Mouse (Mus musculus): ENCODE data around the gene Celf3. TPM values are rescaled to one million over a fixed set of nuclear protein-coding genes. Genes with fewer than 3 reads are reported as not detected.
A peak's percentile ranks its signal among the peaks of the same experiment; 100 is the strongest.

Celf3 gene
- polyA plus RNA-seq (2015; fragmentation: Nextera tagmentation; extraction: Ambion mirVana): 396 and 399 TPM in 2 replicates

DNA sequence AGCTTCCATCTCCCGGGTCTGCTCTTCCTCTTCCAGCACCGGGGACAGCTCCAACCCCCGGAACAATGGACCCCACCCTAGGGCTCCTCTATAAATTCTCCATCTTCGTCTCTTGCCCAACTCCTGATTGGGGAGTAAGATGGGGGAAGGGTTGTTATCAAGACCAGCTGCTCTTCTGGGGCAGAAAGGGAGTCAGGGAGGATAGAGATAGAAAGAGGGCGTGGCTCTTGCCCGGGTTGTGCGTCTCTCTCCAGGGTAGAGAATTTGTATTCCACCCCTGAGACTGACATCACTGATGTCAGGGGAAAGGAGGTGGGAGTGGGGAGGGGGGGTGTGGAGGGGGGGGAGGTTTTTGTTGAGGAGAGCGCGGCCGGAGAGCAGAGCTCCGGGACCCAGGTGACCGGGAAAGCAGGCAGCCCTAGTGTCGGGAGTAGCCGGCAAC is at the start of gene Celf3:
Gene Celf3, plus strand, starts transcription at position 315 of the 442 bp plus-strand sequence.
- Histone ChIP-seq H3K36me3 (peaks cover 24% of the 10 kb centered on the region), H3K4me2 (replicated peaks) (peak within 1 kb of the TSS; percentile 98), H3K4me3 (replicated peaks) (peak within 1 kb of the TSS; percentile 79), H3K27me3 (no peaks in the 10 kb centered on the region), H3K9me3 (no peaks in the 10 kb centered on the region), H3K9ac (replicated peaks) (peak within 1 kb of the TSS; percentile 97), H3K27ac (peak within 1 kb of the TSS; percentile 95), H3K4me1 (replicated peaks) (peaks cover 73% of the 10 kb centered on the region)
- 0% methylated on average over 13 of the region's 14 CpGs for WGBS
- peak; percentile 92 for ATAC-seq

DNA sequence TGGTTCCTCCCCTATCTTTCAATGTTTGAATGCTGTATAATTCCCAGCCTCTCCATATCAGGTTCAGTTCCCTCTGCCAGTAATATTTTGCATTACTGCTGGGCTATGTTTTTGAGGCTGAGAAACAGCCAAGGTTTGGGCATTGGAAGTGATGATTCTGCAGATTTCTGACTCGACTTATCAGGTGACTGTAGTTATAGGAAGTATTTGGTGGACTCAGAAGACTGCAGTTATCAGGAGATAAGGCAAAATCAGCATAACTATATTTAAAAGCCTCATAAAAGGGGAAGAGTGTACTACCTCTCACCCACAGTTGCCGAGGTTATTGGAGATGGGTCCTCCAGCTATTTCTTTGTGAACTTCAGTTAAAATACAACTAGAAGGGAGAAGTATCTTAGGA is 47.1 kb upstream of the Celf3 start:
- H3K27me3 ChIP-seq: no peaks in the 10 kb centered on the region
- peaks cover 49% of the 10 kb centered on the region for H3K36me3 ChIP-seq
- no peaks in the 10 kb centered on the region for H3K9me3 ChIP-seq
- 86% methylated on average over 2 of the region's 2 CpGs for WGBS
- no peak overlapping the region for H3K27ac ChIP-seq
- H3K4me1 ChIP-seq (replicated peaks): no peaks in the 10 kb centered on the region
- no peak overlapping the region for H3K4me3 ChIP-seq (replicated peaks)
- no peak for ATAC-seq
- H3K4me2 ChIP-seq (replicated peaks): no peak overlapping the region
- no peak overlapping the region for H3K9ac ChIP-seq (replicated peaks)

DNA sequence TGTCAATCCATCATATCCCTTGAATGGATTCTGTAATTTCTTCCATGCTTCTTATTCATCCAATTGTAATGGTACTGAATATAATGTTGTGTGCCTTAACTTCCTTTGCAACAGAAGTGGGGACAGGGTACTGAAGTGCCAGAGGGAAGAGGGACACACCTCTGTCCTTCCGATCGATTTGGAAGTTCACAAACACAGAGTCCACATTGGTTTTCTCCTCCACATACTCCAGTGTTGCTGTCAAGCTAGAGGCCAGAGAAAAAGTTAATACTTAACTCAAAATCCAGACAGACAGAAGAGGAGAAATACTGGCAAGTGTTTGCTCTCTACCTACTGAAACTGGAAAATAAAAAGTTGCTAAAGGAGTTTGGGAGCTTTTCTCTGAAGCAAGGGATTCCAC is 43.8 kb upstream of the Celf3 start:
- 95% methylated on average over 2 of the region's 2 CpGs for WGBS
- Histone ChIP-seq H3K9ac (replicated peaks) (no peak overlapping the region), H3K27me3 (no peaks in the 10 kb centered on the region), H3K4me3 (replicated peaks) (no peak overlapping the region), H3K36me3 (peaks cover 23% of the 10 kb centered on the region), H3K9me3 (no peaks in the 10 kb centered on the region), H3K4me1 (replicated peaks) (no peaks in the 10 kb centered on the region), H3K27ac (no peak overlapping the region), H3K4me2 (replicated peaks) (no peak overlapping the region)
- no peak for ATAC-seq

DNA sequence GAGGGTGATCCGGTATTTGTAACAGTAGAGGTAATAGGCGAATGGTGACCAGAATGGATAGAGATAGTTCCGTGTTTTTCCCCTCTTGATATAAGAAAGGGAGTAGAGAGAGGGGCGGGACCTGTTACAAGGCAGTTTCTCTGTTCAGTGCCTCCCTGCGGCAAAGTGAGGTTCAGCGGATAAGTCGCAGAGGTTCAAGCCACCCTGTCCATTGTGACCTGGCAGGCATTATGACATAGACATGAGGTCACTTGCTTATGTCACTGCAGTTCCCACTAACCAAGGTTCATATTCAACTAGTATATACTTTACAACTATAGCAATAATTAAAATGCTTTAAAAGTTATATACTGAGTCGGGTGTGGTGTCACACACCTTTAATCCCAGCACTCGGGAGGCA is 41.7 kb upstream of the Celf3 start:
- peaks cover 6% of the 10 kb centered on the region; the same call in 1 of the 2 replicates for H3K36me3 ChIP-seq
- no peaks in the 10 kb centered on the region for H3K4me1 ChIP-seq (replicated peaks)
- no peak overlapping the region for H3K9ac ChIP-seq (replicated peaks)
- H3K27ac ChIP-seq: no peak overlapping the region
- WGBS: 83% methylated on average over 9 of the region's 9 CpGs
- H3K4me3 ChIP-seq (replicated peaks): no peak overlapping the region
- no peak for ATAC-seq
- H3K4me2 ChIP-seq (replicated peaks): no peak overlapping the region
- 0 out of 2 replicates have a peak, but pooled peaks cover 3% of the 10 kb centered on the region for H3K27me3 ChIP-seq
- no peaks in the 10 kb centered on the region for H3K9me3 ChIP-seq

DNA sequence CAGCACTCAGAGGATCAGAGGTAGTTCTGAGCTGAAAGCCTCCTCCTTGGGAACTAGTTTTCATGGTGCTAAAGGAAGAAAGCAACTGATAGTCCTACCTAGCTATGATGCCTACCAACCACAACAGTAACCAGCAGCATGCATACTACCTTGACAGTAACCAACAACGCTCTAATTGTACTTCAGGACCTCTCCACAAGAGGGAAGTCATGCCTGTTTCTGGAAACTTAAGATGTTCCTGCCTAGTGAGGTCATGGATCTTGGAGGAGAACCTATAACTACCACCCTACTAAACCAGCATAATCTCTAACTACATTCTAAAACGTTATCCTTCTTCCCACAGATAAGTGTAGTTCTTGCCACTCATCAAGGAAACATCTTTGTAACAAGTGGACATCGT is 36.9 kb upstream of the Celf3 start:
- Histone ChIP-seq H3K9ac (replicated peaks) (no peak overlapping the region), H3K4me1 (replicated peaks) (peaks cover 15% of the 10 kb centered on the region), H3K9me3 (no peaks in the 10 kb centered on the region), H3K27me3 (0 out of 2 replicates have a peak, but pooled peaks cover 3% of the 10 kb centered on the region), H3K4me3 (replicated peaks) (no peak overlapping the region), H3K27ac (no peak overlapping the region), H3K4me2 (replicated peaks) (no peak overlapping the region), H3K36me3 (peaks cover 11% of the 10 kb centered on the region)
- ATAC-seq: no peak
- WGBS: 44% methylated on average over 3 of the region's 3 CpGs

DNA sequence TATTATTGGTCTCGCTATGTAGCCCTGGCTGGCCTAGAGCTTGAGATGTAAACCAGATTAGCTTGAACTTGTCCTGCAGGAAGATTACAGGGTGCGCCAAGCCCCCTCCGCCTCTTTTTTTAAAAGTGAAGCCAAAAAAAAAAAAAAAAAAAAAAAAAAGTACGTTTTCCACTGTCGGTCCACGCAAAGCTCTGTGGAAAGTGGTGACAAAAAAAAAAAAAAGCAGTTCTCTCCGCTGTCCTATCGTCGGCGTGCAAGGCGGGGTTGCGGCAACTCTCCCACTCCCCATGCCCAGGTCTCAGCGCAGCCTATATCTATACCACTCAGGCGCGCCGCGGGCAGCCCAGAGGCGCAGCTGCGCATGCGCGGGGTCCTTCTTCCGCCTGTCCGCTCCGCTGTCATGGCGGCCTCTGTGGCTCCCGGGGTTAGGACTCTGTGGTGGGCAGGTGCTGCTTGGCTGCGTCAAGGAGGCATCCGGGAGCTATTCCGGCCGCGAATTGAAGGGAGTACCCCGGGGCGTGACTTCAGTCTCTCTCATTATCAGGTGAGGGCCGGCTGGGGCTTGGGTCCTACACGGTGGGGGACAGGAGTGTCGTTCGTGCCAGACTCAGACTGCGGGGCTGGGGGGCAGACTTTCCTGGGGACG is 35.0 kb upstream of the Celf3 start, which contains the start of gene Mrpl9:
Gene Mrpl9, plus strand, starts transcription at position 368 of the 646 bp plus-strand sequence.
- H3K27ac ChIP-seq: peak within 1 kb of the TSS; percentile 80
- WGBS: under 1% methylated on average over 39 of the region's 39 CpGs
- 0 out of 2 replicates have a peak, but pooled peaks cover 3% of the 10 kb centered on the region for H3K27me3 ChIP-seq
- H3K9me3 ChIP-seq: no peaks in the 10 kb centered on the region
- H3K4me3 ChIP-seq (replicated peaks): peak within 1 kb of the TSS; percentile 93
- H3K36me3 ChIP-seq: peaks cover 30% of the 10 kb centered on the region
- H3K4me2 ChIP-seq (replicated peaks): peak within 1 kb of the TSS; percentile 78
- peaks cover 15% of the 10 kb centered on the region for H3K4me1 ChIP-seq (replicated peaks)
- H3K9ac ChIP-seq (replicated peaks): peak within 1 kb of the TSS; percentile 93
- ATAC-seq: peak; percentile 99

DNA sequence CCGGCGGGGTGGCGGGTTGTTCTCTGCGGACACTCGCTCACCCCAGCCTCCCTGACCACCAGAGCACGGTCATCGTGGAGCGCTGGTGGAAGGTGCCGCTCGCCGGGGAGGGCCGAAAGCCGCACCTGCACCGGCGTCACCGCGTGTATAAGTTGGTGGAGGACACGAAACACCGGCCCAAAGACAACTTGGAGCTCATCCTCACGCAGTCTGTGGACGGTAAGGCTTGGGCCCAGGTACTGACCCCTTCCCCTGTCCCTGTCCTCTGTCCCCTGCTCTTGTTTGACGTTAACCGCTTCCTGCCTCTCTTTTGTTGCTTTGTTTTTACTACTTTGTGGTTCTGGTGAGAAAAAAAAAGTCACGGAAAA is 34.5 kb upstream of the Celf3 start, which contains the start of gene Oaz3:
Gene Oaz3, minus strand, starts transcription at position 319 of the 368 bp plus-strand sequence.
- H3K4me2 ChIP-seq (replicated peaks): peak within 1 kb of the TSS; percentile 78
- 2% methylated on average over 24 of the region's 24 CpGs for whole genome bisulfite sequencing
- H3K9me3 ChIP-seq: no peaks in the 10 kb centered on the region
- H3K4me1 ChIP-seq (replicated peaks): peaks cover 15% of the 10 kb centered on the region
- H3K4me3 ChIP-seq (replicated peaks): peak within 1 kb of the TSS; percentile 93
- peak within 1 kb of the TSS; percentile 93 for H3K9ac ChIP-seq (replicated peaks)
- peak within 1 kb of the TSS; percentile 80 for H3K27ac ChIP-seq
- H3K27me3 ChIP-seq: 0 out of 2 replicates have a peak, but pooled peaks cover 3% of the 10 kb centered on the region
- H3K36me3 ChIP-seq: peaks cover 33% of the 10 kb centered on the region
- no peak for ATAC-seq

DNA sequence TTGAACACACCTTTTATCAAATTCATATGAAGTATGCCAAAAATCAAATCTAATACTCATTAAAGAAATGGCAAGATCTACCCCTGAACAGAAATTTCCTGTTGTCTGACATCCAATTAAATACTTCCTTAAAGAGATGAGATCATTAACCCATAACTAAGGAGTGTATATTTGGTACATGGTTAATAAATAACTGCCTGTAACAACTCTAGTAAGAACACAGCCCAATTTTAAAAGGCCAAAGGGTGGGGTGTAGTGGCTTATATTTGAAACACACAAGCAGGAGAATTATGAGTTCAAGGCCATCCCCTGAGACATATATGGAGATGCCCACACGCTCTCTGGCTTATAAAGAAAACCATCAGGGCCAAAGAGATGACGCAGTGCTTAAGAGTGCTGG is 28.7 kb upstream of the Celf3 start:
- WGBS: 96% methylated on average over 2 of the region's 2 CpGs
- H3K27ac ChIP-seq: no peak overlapping the region
- H3K9ac ChIP-seq (replicated peaks): no peak overlapping the region
- no peaks in the 10 kb centered on the region for H3K27me3 ChIP-seq
- H3K4me1 ChIP-seq (replicated peaks): peaks cover 3% of the 10 kb centered on the region
- no peaks in the 10 kb centered on the region for H3K9me3 ChIP-seq
- ATAC-seq: no peak
- H3K4me2 ChIP-seq (replicated peaks): no peak overlapping the region
- H3K36me3 ChIP-seq: peaks cover 46% of the 10 kb centered on the region
- no peak overlapping the region for H3K4me3 ChIP-seq (replicated peaks)

DNA sequence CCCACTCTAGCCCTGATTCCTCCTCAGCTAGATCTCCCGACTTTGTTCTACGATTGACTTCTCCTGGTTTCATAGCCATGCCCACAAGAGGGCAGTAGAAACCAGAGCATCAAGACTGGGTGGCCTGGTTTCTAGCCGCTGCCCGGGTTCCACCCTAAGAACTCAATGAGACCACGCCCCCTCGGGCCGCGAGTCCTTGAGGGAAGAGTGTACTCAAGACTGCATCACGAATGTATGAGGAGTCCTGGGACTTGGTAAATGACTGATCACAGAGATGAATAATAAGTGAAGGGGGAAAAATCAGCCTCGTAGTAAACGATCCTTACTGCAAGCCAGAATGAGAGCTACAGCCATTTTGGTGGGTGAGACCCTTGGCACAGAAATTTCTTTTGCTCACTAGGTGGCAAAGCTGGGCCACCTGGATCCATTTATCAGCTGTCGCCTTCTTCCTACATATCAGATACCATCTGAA is 21.5 kb upstream of the Celf3 start:
- ATAC-seq: peak; percentile 93
- H3K27ac ChIP-seq: no peak overlapping the region

DNA sequence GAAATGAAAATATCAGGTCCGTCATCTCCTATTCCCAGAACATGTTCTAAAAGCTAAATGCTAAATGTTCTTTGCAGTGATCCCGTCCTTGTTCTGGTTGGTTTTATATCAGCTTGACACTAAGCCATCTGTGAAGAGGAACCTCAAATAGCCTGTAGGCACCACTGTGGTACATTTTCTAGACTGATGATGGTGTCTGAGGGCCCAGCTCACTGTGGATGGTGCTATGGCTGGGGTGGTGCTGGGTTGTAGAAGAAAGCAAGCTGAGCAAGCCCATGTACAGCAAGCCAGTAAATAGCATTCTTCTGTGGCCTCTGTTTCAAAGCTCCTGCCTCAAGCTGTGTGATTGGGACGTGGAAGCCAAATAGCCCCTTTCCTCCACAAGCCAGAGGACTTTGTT is 21.0 kb upstream of the Celf3 start:
- Histone ChIP-seq H3K27me3 (peaks cover 9% of the 10 kb centered on the region), H3K27ac (no peak overlapping the region), H3K4me1 (replicated peaks) (0 out of 2 replicates have a peak, but pooled peaks cover 4% of the 10 kb centered on the region), H3K4me2 (replicated peaks) (peak overlapping the region; percentile 50; the same call in 1 of the 2 replicates), H3K9ac (replicated peaks) (peak overlapping the region; percentile 53; the same call in 1 of the 2 replicates), H3K4me3 (replicated peaks) (peak overlapping the region; percentile 41; the same call in 1 of the 2 replicates), H3K9me3 (no peaks in the 10 kb centered on the region), H3K36me3 (no peaks in the 10 kb centered on the region)
- ATAC-seq: peak; percentile 40; the same call in 1 of the 2 replicates
- WGBS: 75% methylated on average over 3 of the region's 3 CpGs

More for the DNA sequence above, 21.5 kb upstream of the Celf3 start:
- H3K4me3 ChIP-seq (replicated peaks): peak overlapping the region; percentile 41
- peak overlapping the region; percentile 50 for H3K4me2 ChIP-seq (replicated peaks)
- 0 out of 2 replicates have a peak, but pooled peaks cover 4% of the 10 kb centered on the region for H3K4me1 ChIP-seq (replicated peaks)
- H3K27me3 ChIP-seq: peaks cover 9% of the 10 kb centered on the region
- no peaks in the 10 kb centered on the region for H3K9me3 ChIP-seq
- H3K36me3 ChIP-seq: no peaks in the 10 kb centered on the region
- H3K9ac ChIP-seq (replicated peaks): peak overlapping the region; percentile 53
- 3% methylated on average over 12 of the region's 12 CpGs for WGBS

DNA sequence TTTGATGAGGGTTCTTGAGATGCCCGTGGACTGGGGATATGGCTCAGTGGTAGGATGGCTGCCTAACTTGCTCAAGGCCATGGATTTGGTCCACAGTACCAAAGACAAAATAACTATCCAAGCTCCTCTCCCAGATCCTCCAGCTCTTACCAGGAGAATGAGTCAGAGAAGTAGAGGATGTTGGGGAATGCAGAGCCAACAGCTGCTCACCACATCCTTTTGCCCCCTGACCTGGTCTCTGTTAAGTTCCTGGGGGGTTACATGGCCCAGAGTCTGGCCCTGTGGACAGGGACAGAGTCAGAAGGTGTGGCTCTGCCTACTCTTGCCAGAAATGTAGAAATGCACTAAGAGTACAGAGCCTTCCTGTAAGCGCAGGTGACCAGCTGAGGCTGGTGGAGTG is 18.3 kb upstream of the Celf3 start:
- ATAC-seq: no peak
- Histone ChIP-seq H3K36me3 (no peaks in the 10 kb centered on the region), H3K9ac (replicated peaks) (no peak overlapping the region), H3K9me3 (no peaks in the 10 kb centered on the region), H3K4me3 (replicated peaks) (no peak overlapping the region), H3K4me2 (replicated peaks) (no peak overlapping the region), H3K27me3 (peaks cover 9% of the 10 kb centered on the region), H3K4me1 (replicated peaks) (peaks cover 21% of the 10 kb centered on the region), H3K27ac (no peak overlapping the region)
- WGBS: 96% methylated on average over 2 of the region's 2 CpGs

DNA sequence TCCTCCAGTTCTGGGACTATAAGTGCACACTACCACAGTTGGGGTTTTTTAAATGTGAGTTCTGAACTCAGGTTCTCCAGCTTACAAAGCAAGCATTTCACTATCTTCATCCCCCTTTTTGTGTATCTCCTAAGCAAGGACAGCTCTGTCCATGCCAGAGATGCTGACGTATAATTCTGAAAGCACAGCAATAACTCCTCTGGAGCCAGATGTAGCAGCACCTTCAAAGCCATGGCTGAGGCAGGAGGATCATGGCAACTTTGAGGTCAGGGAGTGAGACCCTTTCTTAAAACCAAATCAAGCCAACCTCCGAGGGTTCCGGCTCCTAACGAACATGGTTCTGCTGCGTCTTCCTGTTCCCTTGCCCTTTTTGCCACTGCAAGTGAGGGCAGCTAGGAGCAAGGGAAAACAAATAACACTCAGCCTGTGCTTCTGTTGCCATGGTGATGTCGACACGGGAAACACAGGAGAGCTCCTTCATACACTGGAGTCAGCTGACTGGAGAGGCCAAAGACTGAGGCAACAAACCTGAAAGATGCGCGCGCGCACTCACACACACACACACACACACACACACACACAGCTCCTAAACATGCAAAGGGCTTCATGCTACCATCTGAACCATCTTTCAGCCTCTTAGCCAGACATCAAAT is 14.0 kb upstream of the Celf3 start:
- peak overlapping the region; percentile 90 for H3K27ac ChIP-seq
- no peaks in the 10 kb centered on the region for H3K36me3 ChIP-seq
- H3K4me3 ChIP-seq (replicated peaks): no peak overlapping the region
- WGBS: 36% methylated on average over 11 of the region's 11 CpGs
- peak overlapping the region; percentile 14 for H3K4me2 ChIP-seq (replicated peaks)
- no peaks in the 10 kb centered on the region for H3K9me3 ChIP-seq
- H3K4me1 ChIP-seq (replicated peaks): peaks cover 34% of the 10 kb centered on the region
- ATAC-seq: peak; percentile 83
- H3K27me3 ChIP-seq: no peaks in the 10 kb centered on the region
- 0 out of 2 replicates have a peak overlapping the region, but pooled peaks have one; percentile 23 for H3K9ac ChIP-seq (replicated peaks)

All from midbrain, embryonic 13.5 days (tissue).